ENCODE assay signal across 9 mouse cellular contexts in the genomic region with DNA sequence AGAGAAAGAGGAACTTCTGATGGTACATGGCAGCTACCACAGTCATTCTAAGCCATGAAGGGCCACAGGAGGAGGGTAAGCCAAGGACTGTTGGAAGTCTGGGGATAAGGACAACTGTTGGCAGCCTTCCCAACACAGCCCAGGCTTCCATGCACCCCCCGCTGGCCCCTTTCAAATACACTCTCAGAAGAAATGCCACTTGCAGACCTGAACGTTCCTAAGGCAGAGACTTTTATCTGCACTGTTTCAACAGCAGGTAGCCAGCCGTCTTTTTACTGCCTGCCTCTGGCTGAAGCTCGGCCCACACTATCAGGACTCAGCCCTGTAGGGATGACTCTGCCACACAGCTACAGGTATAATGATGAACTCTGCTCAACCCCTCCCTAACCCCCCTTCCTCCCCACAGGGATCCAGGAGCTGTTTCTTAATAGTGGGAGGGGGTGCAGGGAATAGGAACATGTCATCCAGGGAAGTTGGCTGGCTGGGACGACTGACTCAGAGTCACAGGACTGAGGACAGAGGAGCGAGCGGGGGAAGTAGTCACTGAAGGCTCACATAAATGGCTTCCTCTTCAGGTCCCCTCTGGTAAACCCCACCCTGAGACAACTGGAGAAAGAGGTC. TPM values are rescaled to one million over a fixed set of nuclear protein-coding genes. Genes with fewer than 3 reads are reported as not detected.
DNase-seq lines count a peak whose midpoint lies in the region; ATAC-seq lines count a peak whose summit lies in the region.
"Had no signal": no experiment of that assay in that cellular context is flagged by ENCODE, and none has a peak within 500 bp of the region (broad histone marks: within the 10 kb centered on the region; RNA-seq: fewer than 3 reads in every experiment).

No protein-coding gene starts in this region.

- H3K4me1 ChIP-seq in forebrain, embryonic 10.5 days = peaks cover 56% of the 10 kb centered on the region
- no peaks in the 10 kb centered on the region; the same call in 1 of the 2 replicates for H3K4me1 ChIP-seq in forebrain, embryonic 11.5 days (replicated peaks; ENCODE audit: control insufficient read depth, insufficient read depth, low read length)
- H3K4me1 ChIP-seq in liver, embryonic 12.5 days = peaks cover 54% of the 10 kb centered on the region
- peaks cover 82% of the 10 kb centered on the region for H3K4me1 ChIP-seq in stomach, embryonic 15.5 days

- H3K4me3 ChIP-seq in forebrain, embryonic 10.5 days = no peak overlapping the region
- H3K4me3 ChIP-seq in forebrain, embryonic 11.5 days (ENCODE audit: low read depth, low read length) = no peak overlapping the region
- H3K4me3 ChIP-seq in liver, embryonic 12.5 days = no peak overlapping the region
- no peak overlapping the region for H3K4me3 ChIP-seq in stomach, embryonic 15.5 days (replicated peaks)
- H3K4me3 ChIP-seq: midbrain, embryonic 12.5 days had no signal

- peaks cover 98% of the 10 kb centered on the region for H3K36me3 ChIP-seq in forebrain, embryonic 10.5 days (replicated peaks)
- peaks cover 4% of the 10 kb centered on the region; the same call in 1 of the 2 replicates for H3K36me3 ChIP-seq in forebrain, embryonic 11.5 days (ENCODE audit: control insufficient read depth, insufficient read depth, low read length)
- peaks cover 35% of the 10 kb centered on the region for H3K36me3 ChIP-seq in liver, embryonic 12.5 days
- peaks cover 23% of the 10 kb centered on the region for H3K36me3 ChIP-seq in stomach, embryonic 15.5 days

- WGBS in forebrain, embryonic 10.5 days = 73% methylated on average over 7 of the region's 7 CpGs
- WGBS in forebrain, embryonic 11.5 days = 67% methylated on average over 7 of the region's 7 CpGs
- 24% methylated on average over 7 of the region's 7 CpGs for WGBS in liver, embryonic 12.5 days (ENCODE audit: insufficient replicate concordance)
- 31% methylated on average over 7 of the region's 7 CpGs for WGBS in stomach, embryonic 15.5 days

- peak overlapping the region; percentile 31; the same call in 1 of the 2 replicates for H3K27ac ChIP-seq in forebrain, embryonic 10.5 days
- no peak overlapping the region for H3K27ac ChIP-seq in forebrain, embryonic 11.5 days (ENCODE audit: low read depth, low read length)
- peak overlapping the region; percentile 39; the same call in 1 of the 2 replicates for H3K27ac ChIP-seq in liver, embryonic 12.5 days
- peak overlapping the region; percentile 76 for H3K27ac ChIP-seq in stomach, embryonic 15.5 days
- H3K27ac ChIP-seq: midbrain, embryonic 12.5 days had no signal

- H3K27me3 ChIP-seq in forebrain, embryonic 10.5 days (ENCODE audit: poor library complexity, severe bottlenecking) = no peaks in the 10 kb centered on the region
- H3K27me3 ChIP-seq in forebrain, embryonic 11.5 days (ENCODE audit: control insufficient read depth, insufficient read depth, low read length) = no peaks in the 10 kb centered on the region
- H3K27me3 ChIP-seq in liver, embryonic 12.5 days (replicated peaks) = no peaks in the 10 kb centered on the region; the same call in 1 of the 2 replicates
- no peaks in the 10 kb centered on the region for H3K27me3 ChIP-seq in stomach, embryonic 15.5 days (replicated peaks)
- H3K27me3 ChIP-seq: midbrain, embryonic 12.5 days had no signal

- ATAC-seq in forebrain, embryonic 11.5 days (replicated peaks; ENCODE audit: low FRiP score) = no peak
- peak; percentile 45 for ATAC-seq in granulocyte monocyte progenitor cell, adult 5-6 weeks (replicated peaks; ENCODE audit: poor library complexity, severe bottlenecking)
- 0 out of 2 replicates have a peak, but pooled peaks have one; percentile 23 for ATAC-seq in liver, embryonic 12.5 days
- peak; percentile 28 for ATAC-seq in stomach, embryonic 15.5 days (ENCODE audit: insufficient read depth, low FRiP score, low read depth)

- DNase-seq in forebrain, embryonic 10.5 days (ENCODE audit: extremely low spot score, low spot score) = no peak
- no peak for DNase-seq in forebrain, embryonic 11.5 days (ENCODE audit: low spot score)
- peak; percentile 66 for DNase-seq in ovary, adult 18-20 months (ENCODE audit: low spot score)
- DNase-seq in ovary, postnatal 10 days (ENCODE audit: low spot score) = no peak
- no peak for DNase-seq in retina, embryonic 14.5 days (ENCODE audit: low spot score)

- H3K9ac ChIP-seq in forebrain, embryonic 11.5 days (ENCODE audit: low read length) = no peak overlapping the region
- no peak overlapping the region for H3K9ac ChIP-seq in liver, embryonic 12.5 days
- H3K9ac ChIP-seq in stomach, embryonic 15.5 days = no peak overlapping the region
- H3K9ac ChIP-seq: midbrain, embryonic 12.5 days had no signal

- no peak overlapping the region for H3K4me2 ChIP-seq in forebrain, embryonic 11.5 days (ENCODE audit: low read depth, low read length, severe bottlenecking)
- H3K4me2 ChIP-seq in liver, embryonic 12.5 days = no peak overlapping the region
- no peak overlapping the region for H3K4me2 ChIP-seq in stomach, embryonic 15.5 days
- H3K4me2 ChIP-seq: midbrain, embryonic 12.5 days had no signal

- no peaks in the 10 kb centered on the region for H3K9me3 ChIP-seq in forebrain, embryonic 10.5 days
- H3K9me3 ChIP-seq in forebrain, embryonic 11.5 days (ENCODE audit: control insufficient read depth, low read length) = no peaks in the 10 kb centered on the region
- no peaks in the 10 kb centered on the region for H3K9me3 ChIP-seq in liver, embryonic 12.5 days (replicated peaks)
- no peaks in the 10 kb centered on the region for H3K9me3 ChIP-seq in stomach, embryonic 15.5 days
- H3K9me3 ChIP-seq: midbrain, embryonic 12.5 days had no signal

RNA-seq across cellular contexts. Expression of gene Lrp1, which starts 24.5 kb away (rescaled TPM):
- 66.5 and 67.4 TPM in 2 replicates for polyA plus RNA-seq in forebrain, embryonic 10.5 days (2016; fragmentation: Nextera tagmentation; extraction: Ambion mirVana)
- polyA plus RNA-seq in forebrain, embryonic 11.5 days (2014; fragmentation: Nextera tagmentation; extraction: Ambion mirVana) = 71.2 and 75.0 TPM in 2 replicates
- total RNA-seq in granulocyte monocyte progenitor cell, adult 5-6 weeks (2014; fragmentation: Nextera tagmentation) = 13.9 and 15.0 TPM in 2 replicates
- total RNA-seq in granulocyte monocyte progenitor cell, adult 5-6 weeks (2017) = 5.7 and 18.1 TPM in 2 replicates
- polyA plus RNA-seq in liver, embryonic 12.5 days (2016; fragmentation: Nextera tagmentation; extraction: Ambion mirVana) = 22.8 and 26.5 TPM in 2 replicates
- polyA plus RNA-seq in stomach, embryonic 15.5 days (2015; fragmentation: Nextera tagmentation; extraction: Ambion mirVana) = 77.0 and 87.0 TPM in 2 replicates

RNA-seq across cellular contexts. Expression of gene Stat6, which starts 46.4 kb away (rescaled TPM):
- 7.3 and 7.7 TPM in 2 replicates for polyA plus RNA-seq in forebrain, embryonic 10.5 days (2016; fragmentation: Nextera tagmentation; extraction: Ambion mirVana)
- 6.8 and 7.8 TPM in 2 replicates for polyA plus RNA-seq in forebrain, embryonic 11.5 days (2014; fragmentation: Nextera tagmentation; extraction: Ambion mirVana)
- total RNA-seq in granulocyte monocyte progenitor cell, adult 5-6 weeks (2014; fragmentation: Nextera tagmentation) = 71.6 and 82.1 TPM in 2 replicates
- 46.0 and 67.5 TPM in 2 replicates for total RNA-seq in granulocyte monocyte progenitor cell, adult 5-6 weeks (2017)
- polyA plus RNA-seq in liver, embryonic 12.5 days (2016; fragmentation: Nextera tagmentation; extraction: Ambion mirVana) = 19.2 and 19.4 TPM in 2 replicates
- 35.0 and 37.1 TPM in 2 replicates for polyA plus RNA-seq in stomach, embryonic 15.5 days (2015; fragmentation: Nextera tagmentation; extraction: Ambion mirVana)
